Mouse (Mus musculus): ENCODE data around the gene Atr.

Atr gene

DNA sequence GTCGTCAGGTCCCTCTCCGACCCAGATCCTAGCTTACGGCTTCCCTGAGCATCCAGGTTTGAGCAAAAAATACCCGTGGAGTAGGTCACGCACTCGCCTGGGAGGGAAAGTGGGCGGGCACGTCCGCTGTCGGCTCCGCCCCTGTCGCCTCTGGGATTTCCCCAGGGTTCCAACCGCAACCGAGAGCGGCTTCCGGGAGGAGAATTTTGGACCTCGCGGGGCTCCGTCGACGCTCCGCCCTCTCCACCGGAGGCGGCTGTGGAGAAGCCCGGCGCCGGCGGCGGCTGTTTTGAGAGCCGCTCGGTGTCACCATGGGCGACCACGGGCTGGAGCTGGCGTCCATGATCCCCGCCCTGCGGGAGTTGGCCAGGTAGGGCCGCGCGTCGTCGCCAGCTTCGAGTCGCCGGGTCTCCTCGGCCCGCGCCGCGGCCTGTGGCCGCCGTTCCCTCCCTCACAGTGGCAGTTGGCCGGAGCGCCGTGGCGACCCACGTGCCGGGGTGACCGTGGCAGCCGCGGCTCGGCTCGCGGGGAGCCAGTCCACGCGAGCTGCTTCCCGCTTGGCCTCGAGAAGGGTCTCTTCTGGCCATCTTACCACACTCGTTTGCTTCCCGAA lies at the start of gene Atr:
Gene Atr (plus strand): TSS at position 184 of the 613 bp plus-strand sequence.
- peak; percentile 93 for DNase-seq

GRCm38 (mm10) chr9:95809596-95809995 lies 47.8 kb upstream of the Atr start:
- no peak for DNase-seq

GRCm38 (mm10) chr9:95811817-95812216 lies 45.6 kb upstream of the Atr start:
- DNase-seq, result no peak

- DNase-seq, result no peak
These were observed 43.5 kb upstream of the Atr start for GRCm38 (mm10) chr9:95813721-95814531.

DNA sequence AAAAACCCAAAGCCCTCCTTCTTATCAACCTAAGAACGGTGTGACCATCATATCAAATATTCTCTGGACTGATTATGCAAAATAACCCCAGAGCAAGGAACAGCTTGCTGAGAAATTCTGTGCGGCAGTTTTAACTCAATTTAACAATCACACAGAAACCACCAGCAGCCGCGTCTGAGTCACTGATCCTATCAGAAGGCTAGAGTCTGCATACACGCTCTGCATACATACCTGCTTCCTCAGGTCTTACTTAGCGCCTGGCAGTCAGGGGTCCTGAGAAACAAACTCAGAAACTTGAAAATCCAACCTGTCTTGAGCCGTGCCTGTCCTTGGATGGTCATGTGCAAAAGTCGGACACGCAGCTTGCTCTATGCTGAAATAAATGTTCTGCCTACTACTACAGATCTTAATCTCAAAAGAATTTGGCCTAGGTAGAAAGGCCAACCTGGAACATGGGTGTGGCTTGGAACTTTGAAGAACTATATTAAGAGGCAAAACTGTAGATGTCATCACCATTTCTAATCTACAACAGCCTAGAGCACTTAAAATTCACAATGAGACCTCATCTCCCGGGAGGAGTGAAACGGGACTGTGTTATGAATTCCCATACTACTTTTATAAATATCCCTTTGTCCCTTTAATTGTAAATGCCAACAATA lies 42.3 kb upstream of the Atr start:
- no peak for DNase-seq

DNA sequence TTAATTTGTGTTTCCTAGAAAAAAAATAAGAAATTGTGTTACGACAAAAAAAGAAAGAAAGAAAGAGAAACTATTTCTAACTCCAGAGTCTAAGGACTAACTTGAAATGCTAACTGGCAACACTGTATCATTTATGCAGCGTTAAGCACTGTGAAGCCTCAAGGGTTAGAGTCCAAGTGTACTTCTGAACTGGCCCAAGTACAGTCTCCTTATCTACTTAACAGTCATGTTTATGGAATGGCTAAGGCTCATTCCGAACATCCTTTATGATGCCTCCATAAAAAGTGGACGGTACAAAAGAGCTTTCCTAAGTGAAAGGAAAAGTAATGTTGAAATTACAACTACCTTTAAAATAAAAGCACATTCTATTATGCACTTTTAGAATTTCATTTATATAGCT lies 41.7 kb upstream of the Atr start:
- no peak for DNase-seq

DNA sequence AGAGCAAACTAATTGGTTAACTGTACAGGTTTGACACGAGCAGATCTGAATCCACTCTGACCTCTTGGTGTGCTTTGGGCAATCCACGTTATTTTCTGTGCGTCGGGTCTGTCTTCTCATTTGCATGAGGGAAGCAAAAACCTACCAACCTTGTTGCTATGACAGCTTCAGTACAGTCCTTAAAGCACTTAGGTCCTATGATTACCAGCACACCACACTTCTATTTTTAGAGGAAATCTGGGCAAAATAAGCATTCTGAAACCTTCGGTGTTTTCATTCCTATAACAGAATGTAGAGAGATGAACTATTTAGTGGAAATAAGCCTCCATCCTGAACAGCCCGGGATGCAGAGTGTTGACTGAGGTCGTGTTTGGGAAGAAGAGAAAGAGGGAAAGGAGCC lies 34.9 kb upstream of the Atr start:
- DNase-seq, result no peak

- DNase-seq, result no peak
These were observed 29.8 kb upstream of the Atr start for GRCm38 (mm10) chr9:95827565-95827964.

- DNase-seq, result no peak
These were observed 24.6 kb upstream of the Atr start for GRCm38 (mm10) chr9:95832758-95833157.

DNA sequence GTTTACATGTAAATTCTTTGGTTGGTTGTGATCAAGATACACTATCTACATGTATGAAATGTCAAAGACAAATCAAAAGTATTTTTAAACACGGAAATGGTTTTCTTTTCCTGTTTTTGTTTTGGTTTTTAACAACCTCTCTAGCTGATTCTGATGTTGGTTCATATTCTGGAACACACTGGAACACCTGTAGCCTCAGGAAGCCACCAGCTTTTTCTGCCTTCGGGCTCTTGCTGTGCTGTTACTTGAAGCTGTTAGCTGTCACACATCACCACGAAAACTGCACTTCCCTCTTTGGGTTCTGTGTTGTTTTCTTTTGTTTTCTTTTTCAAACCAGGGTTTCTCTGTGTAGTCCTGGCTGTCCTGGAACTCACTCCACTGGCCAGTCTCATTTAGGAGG lies 22.6 kb upstream of the Atr start:
- DNase-seq, result no peak

- DNase-seq, result no peak
These were observed 21.7 kb upstream of the Atr start for GRCm38 (mm10) chr9:95835741-95836140.

DNA sequence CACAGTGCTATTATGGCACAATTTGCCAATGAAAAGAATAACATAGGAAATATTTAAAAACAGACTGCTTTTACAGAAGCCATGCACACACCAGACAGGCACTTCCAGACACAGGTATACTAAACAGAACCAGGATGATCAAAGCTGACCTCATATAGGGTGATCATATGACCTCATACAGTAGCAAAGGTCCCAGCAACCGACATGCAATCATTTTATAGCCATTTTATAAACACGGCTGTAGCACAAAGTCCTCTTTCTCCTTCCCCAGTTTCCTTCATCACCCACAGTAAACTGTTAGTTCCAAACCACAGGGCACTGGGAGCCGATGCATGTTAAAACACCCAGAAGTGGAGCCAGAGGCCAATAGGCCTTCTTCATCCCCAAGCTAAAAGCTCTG lies 18.0 kb upstream of the Atr start:
- no peak for DNase-seq

DNA sequence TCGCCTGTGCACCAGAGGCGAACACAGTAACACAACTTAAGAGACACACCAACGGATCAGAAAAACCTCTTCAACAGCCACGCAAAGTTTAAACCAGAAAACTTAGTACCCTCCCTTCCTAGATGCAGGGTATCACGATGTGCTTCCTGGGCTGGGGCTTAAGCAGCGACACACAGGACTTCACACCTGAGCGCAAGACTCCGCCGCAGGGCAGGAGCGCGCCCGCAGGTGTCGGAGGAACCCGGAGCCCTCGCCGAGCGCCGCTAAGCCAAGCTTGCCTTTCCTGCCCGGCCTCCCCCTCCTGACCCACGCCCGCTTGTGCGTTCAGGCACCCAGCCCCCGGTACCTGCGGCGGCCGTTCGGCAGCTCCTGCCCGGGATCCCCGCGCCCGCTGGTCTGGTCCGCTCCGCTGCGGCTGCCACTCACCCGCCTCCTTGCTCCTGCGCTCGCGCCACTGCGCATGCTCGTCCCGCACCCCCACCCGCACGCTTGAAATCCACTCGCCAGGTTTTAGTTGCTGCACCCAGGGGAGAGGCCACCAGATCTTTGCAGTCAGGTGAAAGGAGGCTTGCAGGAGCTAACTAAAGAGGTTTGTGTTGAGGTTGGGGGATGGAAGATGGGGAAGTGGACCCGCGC lies 12.5 kb upstream of the Atr start, which contains the start of gene Pls1:
Gene Pls1 (minus strand): TSS at position 487 of the 636 bp plus-strand sequence.
- peak; percentile 93 for DNase-seq

GRCm38 (mm10) chr9:95845711-95846110 lies 11.7 kb upstream of the Atr start:
- no peak for DNase-seq

DNA sequence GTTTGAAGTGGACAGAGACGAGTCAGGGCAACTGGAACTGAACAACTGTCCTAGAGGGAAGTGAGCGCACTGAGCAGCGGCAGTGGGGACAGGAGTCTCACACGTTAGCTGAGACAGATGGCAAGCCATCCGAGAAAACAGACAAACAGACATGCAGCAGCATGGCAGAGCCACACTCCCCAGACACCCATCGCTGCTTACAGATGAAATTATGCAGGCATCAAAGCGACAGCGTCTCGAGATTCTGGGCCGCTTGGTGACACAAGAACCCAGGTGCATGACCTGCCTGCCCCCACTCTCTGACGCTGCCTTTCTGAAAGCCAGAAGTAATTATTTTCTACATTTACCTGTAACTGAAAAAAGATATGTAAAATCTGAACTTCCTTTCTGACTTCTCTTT lies 5.7 kb upstream of the Atr start:
- no peak for DNase-seq

- DNase-seq, result no peak
These were observed 4.5 kb upstream of the Atr start for GRCm38 (mm10) chr9:95852896-95853295.

GRCm38 (mm10) chr9:95854891-95855290 lies 2.5 kb upstream of the Atr start:
- no peak for DNase-seq

- DNase-seq, result peak; percentile 21
These were observed 1.4 kb upstream of the Atr start for GRCm38 (mm10) chr9:95856004-95856403.

- DNase-seq, result no peak
These were observed 702 bp downstream of the Atr start for GRCm38 (mm10) chr9:95858027-95858570.

- no peak for DNase-seq
These were observed 20.8 kb downstream of the Atr start for GRCm38 (mm10) chr9:95878246-95878645.

DNA sequence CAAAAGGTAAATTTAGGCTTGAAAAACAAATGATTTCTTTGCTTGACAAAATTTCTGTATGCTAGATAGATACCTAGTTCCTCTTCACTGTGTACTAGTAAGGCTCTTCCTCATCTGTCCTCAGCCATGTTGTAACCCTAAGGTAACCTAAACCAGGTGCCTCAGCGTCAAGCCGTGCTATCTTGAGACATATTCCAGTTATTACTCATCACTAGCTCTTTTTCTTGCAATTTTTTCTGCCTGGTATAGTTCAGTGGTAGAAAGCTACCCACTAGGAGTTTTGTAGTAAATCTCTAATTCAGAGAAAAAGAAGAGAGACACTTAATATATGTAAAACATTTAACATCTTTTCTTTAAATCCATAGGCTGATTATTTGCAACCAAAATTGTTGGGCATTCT lies 25.4 kb downstream of the Atr start:
- no peak for DNase-seq

- DNase-seq, result no peak
These were observed 40.0 kb downstream of the Atr start for GRCm38 (mm10) chr9:95897392-95897791.

- DNase-seq, result no peak
These were observed 75.5 kb downstream of the Atr start for GRCm38 (mm10) chr9:95932855-95933254.
